Mouse (Mus musculus): ENCODE data around the gene Olfr550.

GRCm38 (mm10) chr7:102618118-102618517 is 46.9 kb downstream of the Olfr550 start, which contains the start of gene Olfr553:
- TF ChIP-seq CTCF (conservative IDR thresholded peaks at IDR 0.05; ENCODE audit: low read length) (no peak), NANOG (IDR thresholded peaks at IDR 0.05; ENCODE audit: borderline replicate concordance, low read length) (no peak), POU5F1 (IDR thresholded peaks at IDR 0.05; ENCODE audit: borderline replicate concordance, low read length) (no peak)

Measured in E14TG2a.4 (cell line).